Mouse (Mus musculus) yolk sac, embryonic 10.5 days (tissue): ENCODE results near the gene Hoxc5.

Experiments used
- DNase-seq: peaks from one replicate; pipeline ENCODE4 v3.0.0-alpha.2; 2017; ENCODE audit warnings: low spot score

Hoxc5 gene

DNA sequence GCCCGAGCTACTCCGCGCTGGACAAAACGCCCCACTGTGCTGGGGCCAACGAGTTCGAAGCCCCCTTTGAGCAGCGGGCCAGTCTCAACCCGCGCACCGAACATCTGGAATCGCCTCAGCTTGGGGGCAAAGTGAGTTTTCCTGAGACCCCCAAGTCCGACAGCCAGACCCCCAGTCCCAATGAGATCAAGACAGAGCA, at the start of gene Hoxc5:
Gene Hoxc5, plus strand, starts transcription at position 132 of the 199 bp plus-strand sequence.
- DNase-seq = no peak

DNA sequence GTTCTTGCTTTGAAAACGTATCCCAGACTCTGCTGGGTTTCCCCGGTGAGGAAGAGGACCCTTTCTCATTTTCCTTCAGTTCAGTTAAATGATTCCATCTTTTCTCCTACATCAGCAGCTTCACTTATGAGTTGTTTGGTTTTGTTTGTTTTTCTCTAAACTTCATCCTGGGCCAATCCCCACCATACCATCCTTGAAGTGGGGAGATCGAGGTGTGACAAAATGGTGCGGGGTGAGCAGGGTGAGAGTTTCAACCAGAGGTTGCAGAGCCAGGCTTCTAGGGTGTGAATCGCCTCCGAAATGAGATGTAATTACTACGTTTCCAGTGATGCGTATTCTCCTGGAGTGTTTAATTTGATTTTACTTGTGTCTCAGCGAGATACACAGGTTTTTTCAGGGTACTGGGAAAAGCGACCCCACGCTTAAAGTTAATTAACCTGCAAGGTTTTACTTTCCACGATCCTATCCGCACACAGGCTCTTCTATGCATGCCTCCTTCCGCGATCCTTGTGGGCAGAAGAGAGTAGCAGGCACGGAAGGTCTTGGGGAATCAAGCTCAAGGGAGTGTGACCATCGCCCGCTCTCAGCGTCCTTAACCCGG, 49.2 kb upstream of the Hoxc5 start:
- no peak for DNase-seq

DNA sequence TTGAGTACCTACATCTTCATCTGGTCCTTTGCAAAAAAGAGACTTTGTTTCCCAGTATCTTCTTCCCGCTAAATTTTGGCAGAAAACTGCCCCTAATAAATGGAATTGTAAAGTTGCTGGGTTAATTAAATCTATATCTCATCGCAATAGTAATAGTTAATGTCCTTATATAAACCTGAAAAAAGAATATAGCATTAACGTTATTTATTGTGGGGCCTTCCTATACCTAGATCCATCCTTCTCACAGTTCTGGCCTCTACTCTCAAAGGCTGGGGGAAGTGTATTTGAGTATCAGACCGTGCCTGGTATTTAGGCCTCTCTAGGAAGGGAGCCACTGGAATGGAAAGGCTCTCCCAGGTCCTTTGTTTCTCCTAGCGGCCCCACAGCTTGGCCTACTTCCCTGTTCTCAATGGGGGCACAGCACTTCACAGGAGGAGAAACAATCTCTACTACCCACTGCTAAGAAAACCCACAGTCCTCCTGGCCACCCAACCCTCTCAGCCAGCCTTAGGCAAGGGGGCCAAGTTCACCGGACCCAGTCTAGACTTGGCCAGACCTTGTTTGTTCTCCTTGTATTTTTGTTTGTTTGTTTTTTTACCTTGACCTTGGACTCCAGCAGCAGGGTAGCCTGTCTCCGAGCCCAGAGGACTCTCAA, 48.5 kb upstream of the Hoxc5 start:
- DNase-seq = no peak

DNA sequence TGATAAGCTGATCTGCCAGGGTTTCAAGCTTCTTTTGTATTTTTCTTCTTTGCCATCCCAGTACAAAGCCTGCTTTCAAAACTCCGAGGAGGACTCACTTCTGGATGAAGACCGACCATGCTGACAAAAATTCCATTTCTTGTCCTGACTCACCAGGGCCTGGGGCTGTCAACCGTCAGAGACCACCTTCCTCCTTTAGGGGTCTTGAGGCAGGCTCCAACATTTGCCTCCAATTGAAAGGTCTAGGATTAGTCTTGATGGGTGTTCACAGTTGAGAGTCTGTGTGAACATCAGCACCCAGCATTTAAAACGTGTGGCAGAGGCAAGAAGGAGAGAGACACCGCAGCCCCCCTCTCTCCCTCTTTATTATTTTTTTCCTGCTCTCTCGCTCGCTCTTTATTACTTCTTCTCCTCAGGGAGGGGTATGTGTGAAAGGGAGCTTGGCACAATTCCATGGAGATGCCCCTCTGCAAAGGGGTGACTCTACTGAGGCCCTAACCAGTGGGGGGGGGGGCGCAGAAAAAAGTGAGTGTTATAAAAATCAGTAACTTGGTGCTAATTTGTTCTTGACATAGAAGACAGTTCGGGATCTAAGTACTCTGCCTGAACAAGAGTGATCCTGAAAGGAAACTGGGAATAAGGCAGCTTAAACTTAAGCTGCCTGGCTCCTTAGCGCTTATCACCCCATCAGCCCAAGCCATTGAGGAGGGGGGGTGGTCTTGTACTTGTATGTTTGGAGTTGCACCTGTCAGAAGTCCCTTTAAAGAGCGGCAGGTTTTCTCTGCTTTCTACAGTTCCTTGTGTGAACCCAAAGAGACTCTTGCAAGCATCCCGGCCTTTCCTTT, 47.7 kb upstream of the Hoxc5 start:
- DNase-seq = no peak

DNA sequence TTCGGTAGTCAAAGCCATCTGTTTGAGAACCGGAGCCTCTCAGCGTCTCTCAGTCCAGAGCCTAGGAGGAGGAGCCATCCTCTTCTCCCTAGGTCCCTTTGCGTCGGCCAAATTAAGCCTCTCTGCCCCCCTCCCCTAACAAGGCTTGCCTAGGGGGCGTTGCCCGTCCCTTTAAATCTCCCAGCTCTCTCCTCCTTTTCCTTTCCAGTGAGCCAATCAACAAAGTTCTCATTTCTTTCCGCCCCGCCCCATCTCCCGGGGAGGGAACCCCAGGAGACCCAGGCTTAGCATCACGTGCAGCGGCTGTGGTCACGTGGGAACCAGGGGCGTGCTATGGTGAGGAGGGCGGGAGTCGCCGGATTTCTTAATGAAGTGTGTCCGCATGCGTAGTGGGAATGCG, 46.6 kb upstream of the Hoxc5 start:
- peak; percentile 89 for DNase-seq

DNA sequence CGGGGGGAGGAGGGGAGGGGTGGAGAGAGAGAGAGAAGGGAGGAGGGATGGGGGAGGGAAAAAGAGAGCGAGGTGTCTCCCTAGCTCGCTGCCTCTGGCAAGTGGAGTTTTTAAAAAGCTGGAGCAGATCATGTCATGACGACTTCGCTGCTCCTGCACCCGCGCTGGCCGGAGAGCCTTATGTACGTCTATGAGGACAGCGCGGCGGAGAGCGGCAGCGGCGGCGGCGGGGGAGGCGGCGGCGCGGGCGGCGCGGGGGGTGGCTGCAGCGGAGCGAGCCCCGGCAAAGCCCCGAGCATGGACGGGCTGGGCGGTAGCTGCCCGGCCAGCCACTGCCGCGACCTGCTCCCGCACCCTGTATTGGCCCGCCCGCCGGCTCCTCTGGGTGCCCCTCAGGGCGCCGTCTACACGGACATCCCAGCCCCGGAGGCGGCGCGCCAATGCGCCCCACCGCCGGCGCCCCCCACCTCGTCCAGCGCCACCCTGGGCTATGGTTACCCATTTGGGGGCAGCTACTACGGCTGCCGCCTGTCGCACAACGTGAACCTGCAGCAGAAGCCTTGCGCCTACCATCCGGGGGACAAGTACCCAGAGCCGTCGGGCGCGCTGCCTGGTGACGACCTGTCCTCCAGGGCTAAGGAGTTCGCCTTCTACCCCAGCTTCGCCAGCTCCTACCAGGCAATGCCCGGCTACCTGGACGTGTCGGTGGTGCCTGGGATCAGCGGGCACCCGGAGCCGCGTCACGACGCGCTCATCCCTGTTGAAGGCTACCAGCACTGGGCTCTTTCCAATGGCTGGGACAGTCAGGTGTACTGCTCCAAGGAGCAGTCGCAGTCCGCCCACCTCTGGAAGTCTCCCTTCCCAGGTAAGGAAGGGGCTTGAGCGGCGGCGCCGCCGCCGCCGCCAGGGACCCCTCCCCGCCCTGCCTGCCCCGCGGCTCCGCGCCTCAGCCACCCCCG, 45.9 kb upstream of the Hoxc5 start, which contains the start of gene Hoxc13:
Gene Hoxc13, plus strand, starts transcription at position 51 of the 959 bp plus-strand sequence.
- no peak for DNase-seq

DNA sequence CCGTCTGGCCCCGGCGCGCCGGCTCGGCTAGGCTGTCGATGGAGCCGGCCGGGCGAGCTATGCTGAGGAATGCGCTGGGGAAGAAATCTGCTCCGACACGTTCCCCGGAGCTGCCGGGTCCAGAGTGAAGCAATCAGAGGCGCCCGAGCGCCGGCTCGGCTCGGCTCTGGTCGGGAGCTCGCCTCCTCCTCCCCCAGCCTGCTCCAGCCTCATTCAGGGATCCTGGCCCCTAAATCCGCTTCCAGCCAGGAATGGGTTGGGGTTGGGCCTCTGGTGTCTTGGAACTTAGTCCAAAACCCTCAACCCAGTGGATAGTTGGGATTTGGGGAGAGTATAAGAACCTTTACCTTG, 45.3 kb upstream of the Hoxc5 start:
- DNase-seq = peak; percentile 38

DNA sequence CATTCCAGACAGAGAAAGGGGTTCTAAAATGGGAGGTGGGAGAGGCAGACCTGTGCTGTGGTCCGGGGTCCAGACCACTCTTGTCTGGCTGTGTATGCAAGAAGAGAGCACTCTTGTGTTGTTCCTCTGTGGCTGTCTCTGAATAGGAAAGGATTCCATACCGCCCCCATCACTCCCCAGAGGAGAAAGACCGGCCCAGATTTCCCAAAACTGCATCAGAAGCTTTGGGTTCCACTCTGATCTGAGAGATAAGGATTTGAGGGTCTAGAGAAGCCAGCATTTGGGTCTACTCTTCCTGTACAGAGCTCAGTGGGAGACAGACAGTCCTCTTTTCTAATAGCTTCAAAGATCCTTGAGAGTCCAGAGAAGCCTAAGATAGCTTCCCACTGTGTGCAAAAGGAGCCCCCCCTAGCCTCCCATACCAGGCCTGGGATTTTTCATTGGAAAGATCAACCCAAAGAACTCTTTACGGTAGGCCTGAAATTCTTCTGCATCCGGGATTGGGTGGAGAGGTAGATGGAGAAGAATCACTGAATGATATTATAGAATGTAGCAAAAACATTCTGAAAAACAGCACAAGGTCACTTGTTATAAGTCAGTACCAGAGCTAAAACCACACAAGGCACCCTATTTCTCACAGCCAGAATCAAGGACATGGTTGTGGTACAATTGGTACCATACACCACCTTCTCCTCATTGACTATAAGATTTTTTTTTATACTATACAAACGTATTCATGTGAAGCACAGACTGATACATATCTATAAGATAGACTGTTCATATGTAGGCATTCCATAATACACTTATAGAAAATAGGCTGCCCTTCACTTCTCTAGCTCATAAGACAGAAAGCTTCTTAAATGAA, 44.4 kb upstream of the Hoxc5 start:
- no peak for DNase-seq

DNA sequence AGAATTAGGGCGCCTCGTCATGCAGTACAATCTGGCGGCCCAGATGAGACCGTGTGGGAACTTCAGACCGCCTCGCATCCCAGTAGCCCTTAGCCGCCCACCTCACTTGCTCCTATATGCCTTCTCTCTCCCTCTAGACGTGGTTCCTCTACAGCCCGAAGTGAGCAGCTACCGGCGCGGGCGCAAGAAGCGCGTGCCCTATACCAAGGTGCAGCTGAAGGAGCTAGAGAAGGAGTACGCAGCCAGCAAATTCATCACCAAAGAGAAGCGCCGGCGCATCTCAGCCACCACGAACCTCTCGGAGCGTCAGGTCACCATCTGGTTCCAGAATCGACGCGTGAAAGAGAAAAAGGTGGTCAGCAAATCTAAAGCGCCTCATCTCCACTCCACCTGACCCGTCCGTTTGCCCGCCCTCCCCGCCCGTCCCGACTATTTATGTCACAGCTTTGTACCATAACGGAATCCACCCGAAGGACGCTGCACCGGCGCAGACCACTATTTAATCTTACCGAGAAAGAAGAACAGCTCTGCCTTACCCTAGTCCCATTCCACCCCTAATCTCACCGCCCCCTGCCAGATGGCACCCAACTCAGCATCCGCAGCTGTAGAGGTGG, 40.1 kb upstream of the Hoxc5 start:
- DNase-seq = no peak

DNA sequence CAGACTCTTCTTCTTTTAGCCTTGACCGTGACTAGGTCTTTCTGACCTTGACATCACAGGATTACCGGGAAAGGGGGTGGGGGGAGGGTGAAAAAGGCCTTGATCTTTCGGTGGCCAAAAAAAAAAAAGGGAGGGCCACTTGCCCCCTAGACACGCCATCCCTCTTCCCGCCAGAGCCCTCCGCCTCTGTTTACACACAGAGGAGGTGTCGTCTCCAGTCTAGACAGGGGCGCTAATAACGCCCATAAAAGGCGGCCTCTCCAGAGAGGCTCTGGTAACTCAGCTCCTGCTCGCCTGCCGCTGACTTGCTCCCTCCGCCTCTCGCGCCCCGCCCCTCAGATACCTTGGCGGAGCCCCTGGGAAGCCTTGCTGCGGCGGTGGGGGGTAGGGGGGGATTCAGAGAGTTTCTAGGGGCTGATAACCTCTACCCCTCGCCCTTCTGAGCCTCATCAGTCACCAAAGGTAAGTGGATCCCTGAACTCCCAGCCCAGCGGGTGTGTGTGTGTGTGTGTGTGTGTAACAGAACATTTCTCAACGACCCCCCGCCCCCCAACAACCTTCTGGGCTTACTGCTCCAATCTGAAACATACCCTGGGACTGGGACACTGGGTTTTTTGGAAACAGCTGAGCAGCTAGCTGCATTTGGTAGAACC, 35.4 kb upstream of the Hoxc5 start:
- no peak for DNase-seq

DNA sequence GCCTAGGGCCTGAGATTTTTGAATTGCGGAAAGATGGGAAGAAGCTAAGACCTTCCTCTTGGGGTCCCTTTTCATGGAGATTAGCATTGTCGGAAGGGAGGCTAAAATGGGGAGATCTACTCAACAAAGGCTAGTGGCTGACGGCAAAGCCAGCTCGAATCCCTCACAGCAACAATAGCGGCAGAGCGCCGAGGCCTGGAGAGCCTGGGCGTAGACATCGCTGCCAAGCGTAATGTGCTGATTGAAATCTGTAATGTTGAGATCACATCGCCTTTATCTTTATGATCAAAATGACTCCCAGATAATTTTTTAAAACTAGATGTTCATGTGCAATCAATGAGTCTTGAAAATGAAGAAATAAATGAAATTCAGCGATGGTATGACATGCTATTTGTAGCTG, 32.8 kb upstream of the Hoxc5 start:
- no peak for DNase-seq

DNA sequence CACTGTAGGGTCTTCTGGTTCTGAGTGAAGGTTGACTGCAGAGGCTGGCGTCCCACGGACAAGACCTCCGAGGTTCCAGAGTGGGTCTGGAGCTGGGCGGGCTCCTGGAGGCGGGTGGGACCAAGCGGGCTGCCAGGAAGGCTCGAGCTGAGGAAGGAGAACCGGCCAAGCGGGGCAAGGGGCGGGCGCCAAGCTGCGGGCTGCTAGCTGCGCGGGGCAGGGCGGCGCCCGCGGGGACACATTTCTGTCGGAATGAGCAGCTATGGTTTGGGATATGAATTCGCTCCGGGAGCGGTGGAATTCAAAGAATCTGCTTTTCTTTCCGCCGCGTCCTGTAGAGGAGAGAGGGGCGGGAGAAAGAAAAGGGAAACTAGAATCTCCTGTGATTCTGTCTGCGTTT, 32.3 kb upstream of the Hoxc5 start:
- no peak for DNase-seq

DNA sequence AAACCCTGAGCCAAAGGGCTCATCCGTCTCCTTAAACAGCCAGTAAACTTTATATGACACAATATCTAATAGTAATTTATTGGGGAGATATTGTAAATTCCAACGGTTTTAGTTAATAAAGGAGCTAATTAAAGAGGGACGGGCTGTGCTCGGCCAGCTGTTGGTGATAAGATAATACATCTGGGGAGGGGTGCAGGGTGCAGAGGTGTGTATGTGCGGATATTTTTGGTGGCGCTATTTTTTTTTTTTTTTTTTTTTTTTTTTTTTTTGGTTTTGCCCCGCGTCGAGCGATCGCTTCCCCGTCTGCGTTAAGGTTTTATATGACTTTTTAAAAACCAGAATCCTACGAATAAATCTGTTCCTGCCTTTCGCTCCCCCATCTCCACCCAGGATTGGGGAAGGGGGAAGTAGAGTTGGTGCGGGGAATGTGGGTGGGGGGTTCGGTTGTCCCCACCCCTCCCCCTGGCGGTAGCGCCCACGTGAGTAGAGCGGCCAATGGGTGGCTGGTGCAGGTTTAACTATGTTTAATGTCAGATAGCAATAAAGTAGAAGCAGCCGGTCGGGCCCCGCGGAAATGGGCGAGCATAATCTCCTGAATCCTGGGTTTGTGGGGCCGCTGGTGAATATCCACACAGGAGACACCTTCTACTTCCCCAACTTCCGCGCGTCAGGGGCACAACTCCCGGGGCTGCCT, 30.8 kb upstream of the Hoxc5 start, which contains the start of gene Hoxc12:
Gene Hoxc12, plus strand, starts transcription at position 479 of the 694 bp plus-strand sequence.
- no peak for DNase-seq

DNA sequence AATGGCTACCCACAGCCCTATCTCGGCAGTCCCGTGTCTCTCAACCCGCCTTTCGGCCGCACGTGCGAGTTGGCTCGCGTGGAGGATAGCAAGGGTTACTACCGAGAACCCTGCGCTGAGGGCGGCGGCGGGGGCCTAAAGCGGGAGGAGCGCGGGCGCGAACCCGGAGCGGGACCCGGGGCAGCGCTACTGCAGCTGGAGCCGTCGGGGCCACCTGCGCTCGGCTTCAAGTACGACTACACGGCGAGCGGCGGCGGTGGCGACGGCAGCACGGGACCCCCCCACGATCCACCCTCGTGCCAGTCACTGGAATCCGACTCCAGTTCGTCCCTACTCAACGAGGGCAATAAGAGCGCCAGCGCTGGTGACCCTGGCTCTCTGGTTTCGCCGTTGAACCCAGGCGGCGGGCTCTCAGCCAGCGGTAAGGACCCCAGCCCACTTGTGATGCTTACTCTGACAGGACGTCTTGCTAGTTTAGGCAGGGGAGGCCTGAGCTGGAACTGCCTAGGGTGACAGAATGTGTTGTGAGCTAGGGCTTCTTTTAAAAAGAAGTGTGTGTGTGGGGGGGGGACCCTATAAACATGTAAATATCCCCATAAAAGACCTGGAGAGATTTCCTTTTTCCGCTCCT, 30.1 kb upstream of the Hoxc5 start:
- no peak for DNase-seq

DNA sequence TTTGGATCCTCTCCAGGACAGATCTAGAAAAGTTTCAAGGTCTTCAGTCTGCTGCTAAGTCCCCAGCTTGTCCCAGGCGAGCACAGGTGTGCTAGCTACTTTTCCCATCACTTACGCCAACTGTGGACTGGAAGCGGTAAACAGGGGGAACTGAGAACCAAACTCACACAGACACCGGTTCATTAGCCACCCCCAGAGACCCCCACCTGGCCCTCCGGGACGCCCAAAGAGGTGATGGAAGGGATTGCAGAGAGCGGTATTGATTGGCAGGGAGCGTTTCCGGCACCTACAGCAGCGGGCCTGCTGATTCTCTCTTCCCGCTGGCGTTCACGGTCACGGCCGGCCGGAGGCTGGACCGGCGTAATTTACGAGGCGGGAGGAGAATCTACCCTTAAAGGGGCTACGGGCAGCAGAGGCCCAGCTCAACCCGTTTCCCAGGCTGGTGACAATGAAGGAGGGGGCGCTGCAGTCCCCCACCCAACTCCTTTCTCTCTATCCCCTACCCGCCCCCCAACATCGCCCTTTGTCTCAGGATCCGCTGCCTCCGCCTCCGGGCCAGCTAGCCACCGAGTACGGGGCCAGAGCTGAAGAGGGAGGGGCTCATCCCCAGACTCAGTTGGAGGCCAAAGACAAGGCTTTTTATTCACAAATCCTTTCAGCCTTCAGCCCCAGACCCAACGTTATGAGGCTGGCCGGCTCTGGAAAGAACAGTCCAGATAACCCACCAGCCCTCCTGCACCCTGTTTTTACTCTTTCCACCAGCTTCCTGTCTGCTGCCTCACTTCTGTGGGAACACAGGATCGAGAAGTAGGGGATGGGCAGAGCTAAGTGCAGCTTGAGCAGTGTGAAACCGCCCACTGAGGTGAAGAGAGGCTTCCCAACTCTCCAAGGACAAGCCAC, 27.7 kb upstream of the Hoxc5 start:
- DNase-seq = no peak

DNA sequence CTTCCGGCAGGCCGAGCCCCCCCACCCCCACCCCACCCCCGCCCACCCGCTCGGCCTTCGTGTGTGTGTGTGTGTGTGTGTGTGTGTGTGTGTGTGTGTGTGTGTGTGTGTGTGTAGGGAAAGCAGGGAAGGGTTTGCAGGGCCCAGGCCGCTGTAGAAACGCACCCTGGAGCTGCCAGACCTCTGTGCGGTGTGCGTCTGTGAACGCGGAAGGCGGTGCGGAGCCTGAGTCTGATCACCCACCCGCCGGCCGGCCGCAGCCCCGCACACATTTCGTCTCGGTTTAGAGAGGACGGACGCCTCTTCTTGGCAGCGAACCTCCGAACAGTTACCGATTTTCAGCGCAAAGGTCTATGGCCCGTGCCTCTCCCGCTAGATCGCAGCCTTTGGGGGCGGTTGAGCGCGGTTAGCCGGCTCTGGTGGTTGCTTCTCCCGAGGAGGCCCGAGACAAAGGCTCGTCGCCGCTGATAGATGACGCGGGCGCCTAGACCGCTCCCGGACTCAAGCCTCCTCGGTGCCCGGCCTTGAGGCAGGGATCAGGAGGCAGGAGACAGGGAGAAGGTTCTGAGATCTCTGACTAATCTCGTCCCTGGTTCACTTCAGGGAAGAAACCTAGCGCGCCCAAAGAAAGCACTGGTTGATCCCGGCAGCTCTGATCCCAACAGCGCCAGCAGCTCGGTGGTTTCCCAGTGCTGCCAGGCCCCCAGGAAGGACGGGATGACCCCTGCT, 24.3 kb upstream of the Hoxc5 start:
- DNase-seq = peak; percentile 61

DNA sequence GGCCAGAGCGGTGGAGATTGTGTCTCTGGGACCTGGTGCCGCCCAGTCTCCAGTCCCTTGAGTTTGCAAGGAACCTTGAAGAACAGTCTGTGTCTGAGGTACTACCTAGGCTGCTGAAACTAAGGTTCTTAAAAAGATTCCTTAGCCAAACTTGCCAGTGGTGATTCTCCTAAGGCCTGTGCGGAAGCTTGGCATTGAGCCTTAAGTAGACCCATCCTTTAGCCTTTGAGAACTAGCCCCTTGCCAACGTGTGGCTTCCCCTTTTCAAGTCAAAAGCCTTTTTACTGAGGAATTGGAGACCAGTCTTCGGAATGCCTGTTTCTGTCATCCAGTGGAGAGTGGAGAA, 23.8 kb upstream of the Hoxc5 start:
- no peak for DNase-seq
